In the genomic region with DNA sequence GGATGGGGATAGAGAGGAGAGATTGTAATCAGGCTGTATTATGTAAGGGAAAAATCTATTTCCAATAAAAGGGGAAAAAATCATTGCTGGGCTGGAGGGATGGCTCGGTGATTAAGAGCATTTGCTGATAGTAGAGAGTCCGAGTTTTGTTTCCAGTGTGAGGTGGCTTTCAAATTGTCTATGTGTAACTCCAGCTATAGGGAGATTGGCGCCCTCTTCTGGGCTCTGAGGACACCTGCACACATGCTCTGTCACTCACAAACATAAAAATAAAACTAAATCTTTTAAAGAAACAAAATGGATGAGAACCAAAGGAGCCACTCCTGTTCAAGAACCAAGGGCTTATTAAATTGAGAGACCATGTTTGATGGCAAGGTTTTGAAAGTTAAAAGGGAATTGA, we compare ENCODE assay signal across 10 mouse cellular contexts. TPM values are rescaled to one million over a fixed set of nuclear protein-coding genes. Genes with fewer than 3 reads are reported as not detected.
DNase-seq lines count a peak whose midpoint lies in the region; ATAC-seq and TF ChIP-seq lines count a peak whose summit lies in the region.
"Had no signal": no experiment of that assay in that cellular context is flagged by ENCODE, and none has a peak within 500 bp of the region (broad histone marks: within the 10 kb centered on the region; RNA-seq: fewer than 3 reads in every experiment).

No protein-coding gene starts in this region.

- WGBS in forebrain, embryonic 14.5 days: 35% methylated on average over 3 of the region's 3 CpGs
- WGBS in forebrain, embryonic 15.5 days: 30% methylated on average over 3 of the region's 3 CpGs
- 38% methylated on average over 3 of the region's 3 CpGs for WGBS in liver, postnatal 0 days (ENCODE audit: insufficient replicate concordance)

- no peak overlapping the region for H3K27ac ChIP-seq in forebrain, embryonic 14.5 days (ENCODE audit: low read depth, low read length)
- H3K27ac ChIP-seq in forebrain, embryonic 15.5 days (replicated peaks): no peak overlapping the region
- no peak overlapping the region for H3K27ac ChIP-seq in liver, postnatal 0 days (ENCODE audit: low read depth)
- H3K27ac ChIP-seq: neural tube, embryonic 12.5 days had no signal

- H3K9me3 ChIP-seq in forebrain, embryonic 14.5 days (replicated peaks; ENCODE audit: control insufficient read depth, low read length): 0 out of 2 replicates have a peak, but pooled peaks cover 2% of the 10 kb centered on the region
- no peaks in the 10 kb centered on the region for H3K9me3 ChIP-seq in forebrain, embryonic 15.5 days
- no peaks in the 10 kb centered on the region for H3K9me3 ChIP-seq in liver, postnatal 0 days (ENCODE audit: low read length)
- H3K9me3 ChIP-seq: G1E had no signal

- no peak overlapping the region for H3K4me2 ChIP-seq in forebrain, embryonic 14.5 days (ENCODE audit: low read length)
- H3K4me2 ChIP-seq in forebrain, embryonic 15.5 days (replicated peaks): no peak overlapping the region
- no peak overlapping the region for H3K4me2 ChIP-seq in liver, postnatal 0 days (ENCODE audit: low read depth, low read length)
- H3K4me2 ChIP-seq: neural tube, embryonic 12.5 days had no signal

- no peak for ATAC-seq in forebrain, embryonic 14.5 days
- ATAC-seq in forebrain, embryonic 15.5 days (replicated peaks): no peak
- ATAC-seq in liver, postnatal 0 days: no peak
- ATAC-seq in erythroid progenitor cell, adult 5-6 weeks (replicated peaks; ENCODE audit: low FRiP score, poor library complexity, severe bottlenecking): no peak

- H3K27me3 ChIP-seq in forebrain, embryonic 14.5 days (replicated peaks; ENCODE audit: control insufficient read depth, insufficient read depth, low read length): no peaks in the 10 kb centered on the region
- no peaks in the 10 kb centered on the region for H3K27me3 ChIP-seq in forebrain, embryonic 15.5 days
- H3K27me3 ChIP-seq in liver, postnatal 0 days (ENCODE audit: insufficient read depth, low read length): no peaks in the 10 kb centered on the region
- H3K27me3 ChIP-seq: neural tube, embryonic 12.5 days had no signal

- H3K4me3 ChIP-seq in forebrain, embryonic 14.5 days (ENCODE audit: low read depth, low read length): no peak overlapping the region
- no peak overlapping the region for H3K4me3 ChIP-seq in forebrain, embryonic 15.5 days
- no peak overlapping the region for H3K4me3 ChIP-seq in liver, postnatal 0 days (ENCODE audit: low read depth, low read length)
- H3K4me3 ChIP-seq: neural tube, embryonic 12.5 days had no signal

- H3K36me3 ChIP-seq in forebrain, embryonic 14.5 days (ENCODE audit: control insufficient read depth, insufficient read depth, low read length): no peaks in the 10 kb centered on the region
- no peaks in the 10 kb centered on the region for H3K36me3 ChIP-seq in forebrain, embryonic 15.5 days
- H3K36me3 ChIP-seq in liver, postnatal 0 days (replicated peaks; ENCODE audit: insufficient read depth, low read length): no peaks in the 10 kb centered on the region
- H3K36me3 ChIP-seq: G1E; neural tube, embryonic 12.5 days had no signal

- intact Hi-C loops in heart, postnatal 36 days (cut with DNase I): no loop called here

- H3K4me1 ChIP-seq in forebrain, embryonic 14.5 days (ENCODE audit: control insufficient read depth, insufficient read depth, low read length): no peaks in the 10 kb centered on the region
- no peaks in the 10 kb centered on the region for H3K4me1 ChIP-seq in forebrain, embryonic 15.5 days
- H3K4me1 ChIP-seq in liver, postnatal 0 days (ENCODE audit: insufficient read depth): no peaks in the 10 kb centered on the region
- H3K4me1 ChIP-seq: neural tube, embryonic 12.5 days had no signal

- H3K9ac ChIP-seq in forebrain, embryonic 14.5 days (ENCODE audit: low read length): no peak overlapping the region
- H3K9ac ChIP-seq in forebrain, embryonic 15.5 days (replicated peaks): no peak overlapping the region
- no peak overlapping the region for H3K9ac ChIP-seq in liver, postnatal 0 days (replicated peaks)
- H3K9ac ChIP-seq: neural tube, embryonic 12.5 days had no signal

- TF ChIP-seq EP300 in liver, postnatal 0 days (IDR thresholded peaks at IDR 0.05; ENCODE audit: low read depth): no peak

- DNase-seq in forebrain, embryonic 14.5 days (ENCODE audit: low spot score): peak; percentile 57
- peak; percentile 21 for DNase-seq in liver, postnatal 0 days
- DNase-seq in liver: no peak
- peak; percentile 46 for DNase-seq in cerebellum, adult 11 months
- peak; percentile 8 for DNase-seq in naive thymus-derived CD4-positive, alpha-beta T cell, adult 2 months (ENCODE audit: low read depth)
- DNase-seq in heart, postnatal 36 days: no peak

- peak; percentile 57 for TF ChIP-seq CTCF in liver, postnatal 0 days (IDR thresholded peaks at IDR 0.05; ENCODE audit: low read depth)

RNA-seq across cellular contexts. Expression of a gene that starts 8.9 kb away (rescaled TPM):
- 1,321 and 1,816 TPM in 2 replicates for polyA plus RNA-seq in forebrain, embryonic 14.5 days (2014; fragmentation: Nextera tagmentation; extraction: Ambion mirVana)
- 2,106 and 2,212 TPM in 2 replicates for polyA plus RNA-seq in forebrain, embryonic 15.5 days (2015; fragmentation: Nextera tagmentation; extraction: Ambion mirVana)
- 0.85 and 1.5 TPM in 2 replicates for polyA plus RNA-seq in liver, postnatal 0 days (2015; fragmentation: Nextera tagmentation; extraction: Ambion mirVana)
- total RNA-seq in erythroid progenitor cell, adult 5-6 weeks (2015; ENCODE audit: low replicate concordance): 1.3 TPM in 1 of 2 replicates, not detected in the other
- total RNA-seq in erythroid progenitor cell, adult 5-6 weeks (2017; ENCODE audit: low replicate concordance): not detected in 2 replicates
- total RNA-seq in heart, postnatal 36 days (2021): 1 to 10 TPM; 3.5 to 4.6 TPM
- polyA plus RNA-seq: G1E had no signal

RNA-seq across cellular contexts. Expression of a gene that starts 23.9 kb away (rescaled TPM):
- 2.0 and 2.1 TPM in 2 replicates for polyA plus RNA-seq in forebrain, embryonic 14.5 days (2014; fragmentation: Nextera tagmentation; extraction: Ambion mirVana)
- polyA plus RNA-seq in forebrain, embryonic 15.5 days (2015; fragmentation: Nextera tagmentation; extraction: Ambion mirVana): 3.3 and 3.9 TPM in 2 replicates
- 0.11 and 0.12 TPM in 2 replicates for polyA plus RNA-seq in liver, postnatal 0 days (2015; fragmentation: Nextera tagmentation; extraction: Ambion mirVana)
- total RNA-seq in erythroid progenitor cell, adult 5-6 weeks (2015; ENCODE audit: low replicate concordance): not detected in 2 replicates
- total RNA-seq in erythroid progenitor cell, adult 5-6 weeks (2017; ENCODE audit: low replicate concordance): not detected in 2 replicates
- total RNA-seq in heart, postnatal 36 days (2021): under 1 TPM; 0.19 to 0.28 TPM
- polyA plus RNA-seq: G1E had no signal

Comparison
In these comparisons a context has a peak if more than half of its experiments do, and no peak if none do; other contexts are left out.
1. DNase-seq: peak in forebrain, embryonic 14.5 days (single experiment), liver, postnatal 0 days (single experiment), cerebellum, adult 11 months (single experiment) and naive thymus-derived CD4-positive, alpha-beta T cell, adult 2 months (single experiment); none in liver (single experiment) and heart, postnatal 36 days (0 of 2).
2. RNA of a gene that starts 8.9 kb away (polyA plus RNA-seq): 2,106 to 2,212 TPM in forebrain, embryonic 15.5 days and 1,321 to 1,816 TPM in forebrain, embryonic 14.5 days; 0.85 to 1.5 TPM in liver, postnatal 0 days; every median in the first group is over 100 times any median in the second.